Mouse (Mus musculus): ENCODE results near the gene Rala.

Gene Rala

DNA sequence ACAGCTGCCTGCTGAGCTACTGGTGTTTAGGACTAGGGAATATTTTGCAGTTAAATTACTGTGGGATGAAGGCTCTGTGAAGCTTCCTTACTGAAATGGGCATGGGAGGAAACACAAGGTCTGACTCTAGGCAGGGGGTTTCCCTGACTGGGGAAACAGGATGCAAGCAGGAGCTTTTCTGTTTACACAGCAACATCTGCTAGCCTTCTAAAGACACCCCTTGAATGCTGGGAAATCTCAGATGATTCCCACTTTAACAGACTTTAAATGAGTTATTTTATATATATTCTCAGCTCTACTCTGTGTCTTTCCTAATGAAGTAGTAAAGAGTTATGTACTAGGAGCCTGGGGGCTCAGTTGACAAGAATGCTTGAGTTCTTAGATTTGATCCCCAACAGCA is 65.0 kb downstream of the Rala start:
- no peak for DNase-seq

DNA sequence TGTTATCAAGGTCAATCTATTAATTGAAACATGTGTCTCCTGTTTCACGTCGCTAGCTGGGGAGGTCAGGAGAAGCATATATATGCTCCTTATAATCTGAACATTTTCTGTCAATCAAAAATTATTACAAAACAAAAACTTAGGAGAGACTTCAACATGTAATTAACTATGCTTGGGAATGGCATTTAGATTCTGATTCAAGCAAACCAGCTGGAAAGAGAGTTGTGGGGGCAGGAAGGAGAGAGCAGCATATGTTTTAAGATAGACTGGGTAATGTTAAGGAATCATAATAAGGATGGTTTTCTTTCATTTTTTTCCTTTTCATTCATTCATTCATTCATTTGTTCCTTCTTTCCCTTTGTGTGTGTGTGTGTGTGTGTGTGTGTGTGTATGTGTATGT is 77.3 kb downstream of the Rala start:
- DNase-seq, result no peak

DNA sequence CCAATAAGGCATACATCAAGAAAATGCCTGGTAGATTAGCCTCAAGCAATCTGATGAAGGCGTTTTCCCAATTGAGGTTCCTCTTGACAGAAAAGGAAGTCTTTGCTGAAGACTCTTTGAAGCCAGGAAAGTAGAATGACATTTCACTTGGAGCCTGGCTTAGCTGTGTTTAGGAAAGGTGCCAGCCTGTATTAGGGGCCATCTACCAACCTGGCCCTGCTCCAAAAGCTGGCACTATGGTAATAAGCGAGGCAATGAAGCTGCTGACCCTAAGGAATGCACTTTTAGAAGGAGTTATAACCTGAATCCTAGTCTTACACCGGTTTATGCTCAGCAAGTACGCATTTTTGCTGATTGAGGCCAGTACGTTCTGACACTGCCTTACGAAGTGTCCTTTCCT is 83.5 kb downstream of the Rala start:
- DNase-seq, result no peak

DNA sequence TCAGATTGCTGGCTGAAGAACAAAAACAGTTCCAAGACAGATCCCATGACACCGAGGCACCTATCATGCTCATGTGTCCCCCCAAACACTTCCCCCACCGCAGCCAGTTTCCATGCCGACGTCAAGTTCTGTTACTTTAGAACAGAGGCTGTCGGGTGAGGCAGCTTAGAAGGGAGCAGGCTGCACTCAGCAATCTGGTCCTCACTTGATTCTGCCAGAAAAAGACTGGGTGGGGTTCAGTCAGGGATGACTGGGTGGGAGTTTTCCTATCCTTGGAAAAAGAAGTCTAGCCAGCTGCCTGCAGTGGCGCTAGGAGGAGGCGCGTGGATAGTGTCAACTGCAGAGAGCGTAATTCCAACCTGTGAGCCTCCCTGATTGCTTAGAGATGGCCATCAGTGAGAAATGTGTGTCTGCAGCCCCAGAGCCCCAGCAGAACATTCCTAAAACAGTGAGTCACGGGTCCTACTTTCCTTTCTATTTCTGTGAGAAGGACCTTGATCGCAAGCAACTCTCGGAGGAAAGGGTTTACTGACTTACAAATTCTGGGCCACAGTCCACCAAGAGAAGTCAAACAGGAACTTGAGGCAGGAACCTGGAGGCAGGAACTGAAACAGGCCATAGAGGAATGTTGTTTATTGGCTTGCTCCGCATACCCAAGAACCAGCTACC is 84.5 kb downstream of the Rala start:
- no peak for DNase-seq

DNA sequence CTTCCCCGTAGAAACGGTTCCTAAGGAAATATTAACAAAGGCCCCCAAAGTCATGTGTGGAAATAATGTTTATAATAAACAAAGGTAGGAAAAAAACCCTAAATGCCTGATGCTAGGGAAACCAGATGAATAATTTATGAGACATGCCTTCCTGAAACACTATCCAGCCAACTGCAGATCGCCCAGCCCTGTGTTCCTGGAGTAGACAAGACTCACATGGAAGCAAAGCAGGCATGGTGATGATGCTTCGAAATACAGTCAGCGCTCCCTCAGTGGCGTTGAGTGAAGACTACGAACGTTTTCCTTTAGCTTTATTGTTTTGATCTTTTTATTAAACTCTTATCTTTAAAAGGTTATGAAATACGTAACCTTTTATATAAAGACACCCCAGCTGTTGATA is 87.0 kb downstream of the Rala start:
- DNase-seq, result no peak

DNA sequence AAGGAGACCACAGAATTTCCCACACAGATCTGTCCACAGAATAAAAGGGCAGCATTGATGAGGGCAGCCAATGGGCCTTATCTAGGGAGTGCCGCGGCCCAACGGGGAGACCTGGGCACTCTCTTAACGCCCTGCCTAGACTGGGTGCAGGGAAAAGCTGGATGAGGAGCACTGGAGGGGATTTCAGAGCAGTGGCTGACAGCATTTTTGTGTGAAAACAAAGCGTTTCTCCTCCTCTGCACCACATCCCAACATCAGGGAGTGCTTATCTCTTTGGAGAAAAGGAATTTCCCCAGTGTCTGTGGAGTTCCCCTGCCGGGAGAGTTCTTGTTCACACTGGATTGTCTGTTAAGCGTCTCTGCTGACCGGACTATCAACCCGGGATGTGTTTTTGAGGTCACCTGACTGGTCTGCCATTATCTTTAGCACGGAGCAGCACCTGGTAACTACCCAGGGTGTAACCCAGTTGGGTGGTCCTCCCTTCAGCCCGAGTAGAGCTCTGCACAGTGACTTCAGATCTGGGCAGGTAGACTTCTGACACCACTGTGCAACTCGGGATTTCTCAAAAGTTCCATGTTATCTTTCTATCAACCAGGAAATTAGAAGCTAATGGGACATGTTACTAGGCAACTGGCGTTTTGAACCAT is 88.4 kb downstream of the Rala start:
- DNase-seq, result no peak

DNA sequence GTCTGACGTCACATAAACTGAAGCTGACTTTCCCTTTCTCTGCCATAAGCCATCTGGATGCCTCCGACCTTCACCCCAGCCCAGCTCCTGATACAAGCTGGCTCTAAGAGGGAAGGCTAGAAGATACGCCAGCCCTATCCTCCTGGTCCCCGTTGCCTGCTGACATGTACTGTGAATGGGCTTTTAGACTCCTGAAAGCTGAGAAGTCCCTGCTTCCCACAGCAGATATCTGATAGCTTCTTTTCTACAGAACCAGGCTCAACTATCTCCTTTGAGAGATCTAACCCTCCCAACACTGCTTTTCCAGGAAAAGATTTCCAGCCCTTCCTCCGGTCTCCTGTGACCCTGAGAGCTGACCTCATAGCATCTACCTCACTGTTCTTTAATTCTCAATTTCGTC is 89.3 kb downstream of the Rala start:
- no peak for DNase-seq

DNA sequence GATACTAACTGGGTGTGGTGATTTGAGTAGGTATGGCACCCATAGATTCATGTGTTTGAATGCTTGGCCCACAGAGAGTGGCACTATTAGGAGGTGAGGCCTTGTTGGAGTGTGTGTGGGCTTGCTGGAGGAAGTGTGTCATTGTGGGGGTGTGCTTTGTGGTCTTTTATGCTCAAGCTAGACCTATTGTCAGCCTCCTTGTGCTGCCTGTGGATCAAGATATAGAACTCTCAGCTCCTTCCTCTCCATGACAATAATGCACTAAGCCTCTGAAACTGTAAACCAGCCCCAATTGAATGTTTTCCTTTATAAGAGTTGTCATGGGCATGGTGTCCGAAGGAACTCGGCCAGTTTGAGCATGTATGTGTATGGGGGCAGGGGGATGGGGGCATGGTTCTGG is 100.7 kb downstream of the Rala start:
- DNase-seq, result no peak

DNA sequence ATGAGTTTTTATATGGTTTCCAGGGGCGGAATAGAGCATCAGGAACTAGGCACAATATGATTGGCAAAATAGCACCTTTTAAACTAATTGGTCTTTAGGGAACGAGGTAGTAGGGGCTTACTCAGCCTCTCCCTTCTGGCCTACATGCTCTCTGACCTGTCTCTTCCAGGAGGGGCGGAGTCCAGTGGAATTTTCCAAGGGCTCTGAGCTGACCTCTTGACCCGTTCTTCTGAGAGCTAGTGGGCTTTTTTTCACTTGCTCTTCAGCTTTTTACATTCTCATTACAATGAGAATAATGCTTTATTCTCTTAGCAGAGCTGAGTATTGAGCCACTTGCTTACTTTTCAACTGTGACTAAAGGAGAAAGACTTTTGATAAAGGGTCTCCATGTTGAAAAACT is 101.3 kb downstream of the Rala start:
- no peak for DNase-seq

DNA sequence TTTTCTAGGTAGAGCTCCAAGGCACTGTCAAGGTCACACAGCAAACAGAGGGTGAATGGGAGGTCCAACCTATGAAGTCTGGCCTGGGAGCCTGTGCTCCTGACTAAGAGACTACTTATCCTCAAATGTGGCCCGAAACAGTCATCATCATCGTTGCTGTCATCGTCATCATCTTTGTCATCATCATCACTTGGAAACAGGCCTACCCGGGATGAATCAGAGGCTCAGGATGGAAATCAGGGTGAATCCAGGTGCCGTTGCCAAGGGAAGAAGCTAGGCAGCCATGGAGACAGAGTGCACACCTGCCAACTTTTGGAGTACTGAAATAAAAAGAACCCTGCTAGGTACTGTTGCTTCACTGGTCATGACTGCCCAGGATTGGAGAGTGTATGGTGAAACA is 104.9 kb downstream of the Rala start:
- no peak for DNase-seq

DNA sequence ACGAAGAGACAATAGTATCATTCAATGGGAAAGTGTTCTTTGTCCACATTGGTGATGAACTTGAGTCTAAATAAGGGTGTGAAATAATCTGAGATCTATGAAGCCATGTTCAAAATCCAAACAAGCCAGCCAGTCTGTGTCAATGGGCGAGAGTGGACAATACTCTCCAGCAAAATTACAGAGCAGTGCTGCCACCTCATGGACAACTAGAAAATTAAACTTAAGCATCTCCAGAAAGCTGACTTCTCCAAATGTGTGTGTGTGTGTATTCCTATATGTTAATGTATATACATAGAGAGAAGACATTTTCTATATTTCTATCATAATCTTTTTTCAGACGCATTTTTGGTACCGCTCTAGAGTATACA is 105.6 kb downstream of the Rala start:
- DNase-seq, result no peak

DNA sequence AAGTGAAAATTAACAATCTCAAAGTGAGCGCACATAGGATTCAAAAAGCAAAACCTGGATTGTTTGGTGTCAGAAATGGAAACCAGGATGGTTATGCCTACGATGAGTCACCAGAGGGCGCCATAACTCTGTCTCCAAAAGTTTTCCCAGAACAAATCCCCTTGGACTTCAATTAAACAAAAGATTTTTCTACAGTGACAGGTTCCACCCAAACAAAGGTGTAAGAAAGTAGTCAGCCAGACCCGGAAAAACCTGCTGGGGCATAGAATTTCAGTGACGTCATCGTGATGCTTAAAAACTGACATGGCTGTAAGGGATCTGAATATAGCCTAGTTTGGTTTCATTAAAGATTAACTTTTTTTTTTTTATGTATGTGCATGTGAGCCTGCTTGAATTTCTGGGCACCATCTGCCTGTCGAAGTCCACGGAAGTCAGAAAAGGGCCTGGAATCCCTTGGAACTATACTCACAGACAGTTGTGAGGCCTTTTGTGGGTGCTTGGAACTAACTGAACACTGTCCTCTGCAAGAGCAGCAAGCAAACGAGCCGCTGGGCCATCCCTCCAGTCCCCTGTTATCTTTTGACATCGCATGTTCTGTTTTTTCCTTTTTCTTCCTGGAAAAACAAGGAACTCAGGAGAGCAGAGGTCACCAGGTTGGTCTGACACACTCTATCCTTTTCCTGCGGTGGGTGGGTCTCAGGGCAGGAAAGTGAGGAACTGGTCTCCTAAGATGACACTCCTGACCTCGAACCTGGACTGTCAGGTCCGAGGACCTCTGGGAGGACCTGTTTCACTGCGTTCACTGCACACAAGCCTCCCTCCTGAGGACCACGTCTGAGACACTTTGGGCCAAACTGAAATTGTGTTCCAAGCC is 106.2 kb downstream of the Rala start:
- no peak for DNase-seq

DNA sequence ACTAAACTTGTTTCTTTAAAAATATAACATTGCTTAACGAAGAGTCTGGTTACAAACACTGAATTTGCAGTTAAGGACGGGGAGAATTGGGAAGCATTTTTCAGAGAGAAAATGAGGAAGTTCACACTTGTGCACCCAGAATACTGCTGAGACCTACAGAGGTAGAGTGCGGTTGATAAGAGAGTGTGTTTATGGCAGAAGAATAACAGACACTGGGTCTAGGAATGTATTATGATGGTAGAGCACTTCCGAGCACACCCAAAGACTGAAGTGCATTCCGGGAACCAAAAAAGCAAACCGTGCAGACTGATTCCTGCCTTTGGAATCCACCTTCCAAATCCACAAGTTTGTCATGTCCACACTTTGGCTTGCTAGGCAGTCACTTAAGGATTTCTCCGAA is 107.2 kb downstream of the Rala start:
- no peak for DNase-seq

DNA sequence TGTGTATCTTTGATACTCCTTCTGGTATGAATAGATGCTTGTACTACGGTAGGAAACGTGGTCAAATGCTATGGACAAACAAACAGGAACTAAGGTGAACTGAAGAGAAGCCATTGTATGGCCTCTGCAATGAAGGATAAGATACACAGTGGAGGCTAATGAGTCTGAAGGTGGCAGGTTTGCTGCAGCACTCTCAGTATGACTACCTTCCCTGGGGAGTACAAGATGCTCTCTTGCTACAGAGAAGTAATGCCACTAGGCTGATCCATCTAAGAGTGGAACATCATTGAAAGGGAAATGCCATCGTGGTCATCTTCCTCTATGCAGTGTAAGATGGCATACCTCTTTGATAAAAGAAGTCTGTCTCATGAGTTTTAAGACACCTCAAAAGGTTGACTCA is 111.1 kb downstream of the Rala start:
- no peak for DNase-seq

Measured in cerebellum, adult 11-12 months (tissue).